Mouse (Mus musculus): ENCODE measurements around the gene Scamp1.

Gene Scamp1

DNA sequence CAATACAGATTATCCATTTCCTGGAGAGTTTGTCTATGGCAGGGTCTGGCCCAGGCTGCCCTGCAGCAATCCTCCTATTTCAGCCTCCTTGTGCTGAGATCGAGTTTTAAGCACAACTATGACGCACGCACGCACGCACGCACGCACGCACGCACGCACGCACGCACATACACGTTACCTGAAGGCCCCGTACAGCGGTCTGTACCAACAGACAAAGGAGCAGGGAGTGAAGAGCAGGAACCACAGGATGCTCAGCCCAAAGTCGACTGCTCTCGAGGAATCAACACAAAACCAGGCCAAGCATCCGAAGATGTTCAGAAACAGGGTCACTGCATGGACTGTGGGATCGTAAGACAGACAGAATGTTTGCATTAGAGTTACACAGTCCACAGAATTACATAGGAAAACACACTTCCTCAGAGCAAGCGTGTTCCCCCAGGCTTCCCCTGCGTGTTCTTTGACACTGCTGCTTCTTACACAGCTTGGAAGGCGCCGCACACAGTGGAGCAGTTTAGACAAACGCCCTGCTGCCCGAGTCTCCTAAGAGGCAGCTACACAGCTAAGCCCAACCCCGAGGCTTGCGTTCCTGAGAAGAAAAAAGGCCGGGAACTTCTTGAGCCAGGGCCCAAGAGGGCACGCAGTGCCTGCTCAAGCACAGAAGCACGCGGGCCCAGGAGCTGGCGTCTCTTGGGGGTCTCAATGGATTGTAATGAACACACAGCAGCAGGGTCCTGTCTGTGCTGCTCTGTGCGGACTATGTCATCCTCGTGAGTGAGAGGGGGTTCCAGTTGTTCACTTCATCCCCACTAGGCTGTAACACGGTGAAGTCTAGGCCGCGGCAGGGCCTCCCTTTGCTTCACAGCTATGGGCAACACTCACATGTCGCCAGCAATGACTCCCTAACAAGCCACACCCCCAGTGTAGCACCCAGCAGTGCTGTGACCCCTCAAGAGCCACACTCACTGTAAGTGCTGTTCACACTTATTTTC, 60.6 kb downstream of the Scamp1 start:
- DNase-seq (ENCODE audit: low read depth), result no peak

DNA sequence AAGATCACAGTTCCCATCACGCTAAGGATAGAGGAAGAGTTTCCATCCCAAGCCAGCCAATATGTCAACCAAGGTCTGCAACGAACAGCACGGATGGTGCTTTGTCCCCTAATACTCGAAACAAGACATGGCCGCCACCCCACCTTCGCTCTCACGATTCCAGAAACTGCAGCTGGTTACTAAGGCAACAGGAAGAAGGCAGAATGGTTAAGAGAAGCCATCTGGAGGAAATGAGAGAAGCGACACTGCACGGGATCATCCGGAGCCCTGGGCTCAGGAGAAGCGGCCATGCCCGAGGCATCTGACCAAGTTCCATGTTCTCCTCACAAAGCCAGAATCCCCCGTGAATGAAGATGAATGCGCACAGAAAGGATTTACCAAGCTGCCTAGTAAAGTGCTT, 62.0 kb downstream of the Scamp1 start:
- no peak for DNase-seq (ENCODE audit: low read depth)

DNA sequence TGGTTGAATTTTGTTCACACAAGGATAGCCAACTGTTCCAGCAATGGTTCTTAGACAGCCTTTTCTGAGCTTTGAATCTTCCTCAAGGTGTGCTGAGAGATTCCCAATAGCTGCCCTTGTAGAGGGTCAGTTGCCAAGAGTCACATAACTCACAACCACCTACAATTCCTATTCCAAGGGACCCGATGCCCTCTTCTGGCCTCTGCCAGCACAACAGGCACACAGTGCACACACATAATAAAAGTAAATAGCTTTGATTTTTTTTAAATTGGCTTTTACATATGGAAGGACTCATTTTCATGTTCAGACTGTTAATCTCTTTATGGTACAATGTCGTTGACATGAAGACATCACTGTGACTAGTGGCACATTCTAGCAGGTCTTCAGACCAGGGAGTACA, 72.9 kb downstream of the Scamp1 start:
- no peak for DNase-seq (ENCODE audit: low read depth)

DNA sequence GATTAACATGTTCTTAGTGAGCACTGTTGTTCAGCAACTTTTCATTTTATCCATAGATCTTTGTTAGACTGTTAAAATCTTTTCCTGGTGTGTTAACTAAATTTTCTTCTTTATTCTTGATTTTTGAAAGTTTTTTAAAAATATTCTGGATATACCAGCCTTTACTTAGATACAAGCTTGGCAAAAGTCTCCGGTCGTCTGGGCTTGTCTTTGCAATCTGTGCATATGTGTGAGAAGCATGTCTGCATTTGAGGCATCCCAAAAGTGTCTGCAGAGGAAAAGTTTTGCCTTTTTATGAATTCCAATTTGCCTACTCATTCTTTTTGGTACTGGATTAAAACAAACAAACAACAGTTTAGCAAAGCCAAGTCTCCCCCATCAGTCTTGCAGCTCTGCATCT, 73.5 kb downstream of the Scamp1 start:
- DNase-seq (ENCODE audit: low read depth), result no peak

DNA sequence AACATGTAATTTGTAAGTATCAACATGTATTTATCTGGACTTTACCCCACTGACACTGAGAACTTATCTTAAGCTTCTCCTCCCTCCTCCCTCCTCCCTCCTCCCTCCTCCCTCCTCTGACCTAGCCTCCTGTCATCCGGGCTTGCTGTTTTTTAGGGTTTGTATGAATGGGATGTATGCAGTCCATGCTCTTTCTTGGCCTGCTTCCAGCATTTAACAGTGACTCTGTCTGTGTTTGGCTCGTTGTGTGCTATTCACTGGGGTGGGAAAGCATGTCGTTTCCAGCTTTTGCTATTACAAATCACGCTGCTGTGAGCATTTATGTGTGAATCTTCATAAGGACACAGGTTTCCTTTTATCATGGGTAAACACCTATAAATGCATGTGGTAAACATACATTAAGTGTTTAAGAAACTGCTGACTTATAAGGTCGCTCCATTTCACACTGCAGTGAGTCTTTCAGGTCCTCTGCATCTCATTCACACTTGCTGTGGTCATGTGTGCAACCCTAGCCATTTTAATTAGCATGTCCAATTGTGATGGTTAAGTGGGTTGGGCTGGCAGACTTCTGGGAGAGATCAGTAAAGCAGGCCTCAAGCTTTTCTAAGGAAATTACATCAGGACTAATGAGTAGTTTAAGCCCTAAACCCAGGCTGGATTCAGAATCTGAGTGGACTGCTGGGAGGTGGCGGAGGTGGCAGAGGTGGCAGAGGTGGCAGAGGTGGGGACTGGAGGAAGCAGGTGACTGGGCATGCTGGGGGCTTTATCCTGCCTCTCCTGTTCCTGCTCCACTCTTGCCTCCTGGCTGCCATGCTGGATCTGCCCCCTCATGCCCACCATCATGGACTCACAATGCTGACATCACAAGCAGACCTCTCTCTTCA, 74.2 kb downstream of the Scamp1 start:
- no peak for DNase-seq (ENCODE audit: low read depth)

DNA sequence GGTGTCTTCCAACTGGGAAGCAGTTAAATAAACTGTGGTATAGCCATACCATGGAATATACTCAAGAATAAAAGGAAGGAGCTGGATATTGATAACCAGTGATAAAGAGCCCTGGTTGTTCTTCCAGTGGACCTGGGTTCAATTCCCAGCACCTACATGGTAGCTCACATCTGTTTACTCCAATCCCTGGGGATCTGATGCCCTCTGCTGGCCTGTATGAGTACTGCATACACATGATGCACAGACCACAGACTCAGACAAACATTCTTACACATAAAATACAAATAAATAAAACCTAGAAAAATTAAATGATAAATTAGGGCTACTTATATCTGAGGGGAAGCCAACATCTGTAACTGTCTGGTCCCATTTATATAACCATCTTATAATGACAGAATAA, 76.8 kb downstream of the Scamp1 start:
- DNase-seq (ENCODE audit: low read depth), result no peak

DNA sequence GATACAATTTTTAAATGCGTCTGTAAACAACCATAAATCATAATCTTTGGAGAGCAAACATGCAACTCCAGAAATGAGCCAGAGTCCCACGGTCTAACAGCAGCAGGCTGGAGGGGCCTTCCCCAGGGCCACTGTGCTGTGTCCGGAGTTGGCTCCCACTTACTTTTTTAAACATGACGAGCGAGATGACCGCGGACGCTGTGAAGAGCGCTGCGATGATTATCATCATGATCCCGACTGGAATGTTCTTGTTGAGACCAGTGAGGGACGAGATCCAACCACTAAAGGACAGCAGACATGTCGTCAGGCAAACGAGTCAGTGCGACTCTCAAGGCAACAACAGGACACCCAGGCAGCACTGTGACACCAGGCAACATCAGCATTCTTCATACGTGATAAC, 77.7 kb downstream of the Scamp1 start:
- no peak for DNase-seq (ENCODE audit: low read depth)

DNA sequence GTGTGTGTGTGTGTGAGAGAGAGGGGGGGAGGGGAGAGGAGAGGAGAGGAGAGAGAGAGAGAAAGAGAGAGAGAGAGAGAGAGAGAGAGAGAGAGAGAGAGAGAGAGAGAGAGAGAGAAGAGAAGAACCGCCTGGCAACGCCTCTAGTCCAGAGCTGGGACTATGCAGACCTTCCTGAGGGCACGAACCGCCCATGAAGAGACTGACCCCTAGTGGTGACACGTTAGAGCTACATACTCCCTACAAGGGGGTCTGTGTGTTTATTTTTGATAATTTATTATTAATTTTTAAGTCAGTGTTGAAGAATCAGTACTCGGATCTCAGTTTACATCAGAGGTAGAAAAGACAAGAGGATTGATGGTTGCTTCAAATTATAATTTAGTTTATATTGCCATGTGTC, 80.4 kb downstream of the Scamp1 start:
- no peak for DNase-seq (ENCODE audit: low read depth)

DNA sequence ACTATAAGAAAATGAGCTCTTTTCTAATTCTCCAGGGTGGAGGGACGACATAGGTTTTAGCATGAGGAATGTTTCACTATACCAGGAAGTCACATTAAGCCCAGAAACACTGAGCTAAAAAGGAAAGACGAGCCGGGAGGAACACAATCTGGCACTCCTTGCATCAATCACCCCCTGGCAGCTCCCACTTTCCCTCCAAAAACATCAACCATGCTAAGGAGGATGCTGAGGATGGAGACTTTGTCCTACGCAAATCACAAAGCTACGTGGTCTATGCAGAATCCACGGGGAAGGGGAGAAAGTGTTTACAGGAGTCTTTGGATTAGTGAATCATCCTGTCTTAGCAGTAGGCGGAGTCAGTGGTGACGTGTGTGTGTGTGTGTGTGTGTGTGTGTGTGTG, 85.8 kb downstream of the Scamp1 start:
- no peak for DNase-seq (ENCODE audit: low read depth)

DNA sequence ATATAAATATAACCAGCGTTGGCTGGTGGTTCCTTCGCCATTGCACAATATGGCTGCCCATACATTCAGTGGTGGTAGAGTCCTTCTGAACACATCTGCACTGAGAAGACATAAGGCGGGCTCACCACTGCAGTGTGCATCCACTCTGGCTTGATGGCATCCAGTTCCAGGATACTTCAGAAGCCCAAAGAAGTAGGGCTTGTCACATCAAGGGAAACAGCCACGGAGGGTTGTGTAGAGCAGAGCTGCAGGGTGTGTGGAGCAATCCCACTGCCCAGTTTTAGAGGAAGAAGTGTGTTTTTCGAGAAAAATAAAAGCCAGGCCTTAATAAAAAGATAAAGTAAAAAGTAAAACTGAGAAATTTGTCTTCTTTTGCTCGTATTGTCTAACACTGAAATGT, 87.0 kb downstream of the Scamp1 start:
- DNase-seq (ENCODE audit: low read depth), result no peak

DNA sequence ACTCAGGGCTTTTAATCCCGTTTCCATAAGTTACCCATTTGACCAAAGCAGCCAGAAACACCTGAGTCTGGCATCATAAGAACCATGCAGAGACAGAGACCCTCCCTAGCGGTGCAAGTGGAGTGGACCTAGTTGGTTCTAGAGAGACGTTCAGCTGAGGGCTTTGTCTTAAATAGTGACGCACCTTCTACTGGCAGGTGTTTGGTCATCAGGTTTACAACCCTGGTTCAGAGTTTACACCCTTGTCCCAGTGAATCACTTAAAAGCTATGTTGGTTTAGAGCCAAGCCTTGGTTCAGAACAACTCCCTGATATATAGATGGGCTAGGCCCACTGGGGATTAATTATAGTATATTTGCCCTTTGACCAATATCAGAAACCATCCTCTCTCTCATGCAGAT, 92.4 kb downstream of the Scamp1 start:
- no peak for DNase-seq (ENCODE audit: low read depth)

DNA sequence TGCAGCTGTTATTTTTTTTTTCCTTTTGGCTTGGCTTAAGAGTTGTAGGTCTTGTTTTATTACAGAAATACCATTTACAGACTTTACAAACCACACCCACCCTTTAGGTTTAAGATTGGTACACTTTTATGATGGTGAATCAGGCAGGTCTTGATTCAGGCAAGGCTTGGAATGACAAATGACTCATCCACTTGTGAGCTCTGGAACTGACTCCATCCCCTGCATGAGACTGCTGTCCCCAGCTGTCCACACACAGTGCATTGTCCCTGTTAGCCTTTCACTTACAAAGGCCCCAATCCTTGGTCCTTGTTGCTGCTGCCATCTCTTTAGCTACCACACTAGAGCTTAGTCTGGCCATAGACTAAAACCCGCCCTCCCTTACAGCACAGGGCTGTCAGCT, 95.3 kb downstream of the Scamp1 start:
- no peak for DNase-seq (ENCODE audit: low read depth)

DNA sequence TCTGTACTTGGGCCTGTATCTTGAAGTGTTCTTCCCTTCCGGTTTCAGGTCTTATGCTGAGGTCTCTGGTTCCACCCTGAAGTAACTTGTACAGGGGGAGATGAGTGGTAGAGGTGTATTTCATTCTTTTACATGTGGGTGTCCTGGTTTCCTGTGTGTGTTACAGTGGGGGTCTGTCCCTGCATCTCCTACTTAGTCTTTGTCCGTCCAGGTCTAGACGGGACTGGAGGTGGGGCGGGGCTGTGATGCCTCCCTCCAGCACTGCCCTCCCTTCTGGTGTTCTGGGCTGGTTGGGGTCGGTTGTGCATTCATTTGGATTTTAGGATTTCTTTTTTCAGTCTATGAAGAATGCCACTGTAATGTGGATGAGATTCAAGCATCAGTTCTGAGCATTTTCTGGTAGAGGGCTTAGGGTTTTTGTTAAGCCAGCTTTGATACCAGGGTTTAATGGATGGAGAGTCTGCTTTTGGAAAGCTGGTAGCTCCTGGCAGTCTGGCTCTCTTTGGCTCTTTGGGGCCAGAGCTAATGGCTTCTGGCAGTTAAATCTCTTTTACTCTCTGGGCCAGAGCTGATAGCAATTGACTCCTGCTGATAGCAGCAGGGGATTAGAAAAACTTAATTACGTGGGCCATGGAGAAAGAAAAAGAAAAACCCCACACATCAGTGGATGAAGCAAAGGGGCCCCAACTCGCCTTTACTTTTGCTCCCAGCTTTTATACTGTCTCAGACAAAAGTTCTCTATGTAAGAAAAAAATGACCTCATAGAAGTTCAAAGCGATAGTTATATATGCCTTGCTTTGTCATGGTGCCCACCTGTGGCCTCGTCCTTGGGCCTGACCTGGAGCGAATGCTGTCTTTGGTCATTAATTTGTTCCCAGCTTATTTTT, 97.2 kb downstream of the Scamp1 start:
- DNase-seq (ENCODE audit: low read depth), result no peak

DNA sequence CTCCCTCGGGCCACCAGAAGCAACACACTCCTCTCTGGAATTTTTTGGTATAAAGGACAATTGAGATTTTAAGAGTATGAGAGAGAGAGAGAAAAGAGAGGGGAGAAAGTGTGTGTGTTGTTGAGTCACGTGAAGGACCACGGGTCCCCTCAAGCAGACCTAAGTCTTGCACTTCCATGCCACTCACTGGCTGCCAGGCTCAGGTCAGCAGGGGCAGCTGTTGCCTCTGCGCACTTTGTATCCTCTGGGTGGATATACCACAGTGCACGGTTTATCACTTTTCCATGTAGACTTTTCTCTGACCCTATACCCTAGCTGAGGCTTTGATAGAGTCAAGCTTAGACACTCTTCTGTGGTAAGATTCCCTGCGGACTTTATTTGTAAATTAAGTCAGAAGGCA, 100.0 kb downstream of the Scamp1 start:
- no peak for DNase-seq (ENCODE audit: low read depth)

DNA sequence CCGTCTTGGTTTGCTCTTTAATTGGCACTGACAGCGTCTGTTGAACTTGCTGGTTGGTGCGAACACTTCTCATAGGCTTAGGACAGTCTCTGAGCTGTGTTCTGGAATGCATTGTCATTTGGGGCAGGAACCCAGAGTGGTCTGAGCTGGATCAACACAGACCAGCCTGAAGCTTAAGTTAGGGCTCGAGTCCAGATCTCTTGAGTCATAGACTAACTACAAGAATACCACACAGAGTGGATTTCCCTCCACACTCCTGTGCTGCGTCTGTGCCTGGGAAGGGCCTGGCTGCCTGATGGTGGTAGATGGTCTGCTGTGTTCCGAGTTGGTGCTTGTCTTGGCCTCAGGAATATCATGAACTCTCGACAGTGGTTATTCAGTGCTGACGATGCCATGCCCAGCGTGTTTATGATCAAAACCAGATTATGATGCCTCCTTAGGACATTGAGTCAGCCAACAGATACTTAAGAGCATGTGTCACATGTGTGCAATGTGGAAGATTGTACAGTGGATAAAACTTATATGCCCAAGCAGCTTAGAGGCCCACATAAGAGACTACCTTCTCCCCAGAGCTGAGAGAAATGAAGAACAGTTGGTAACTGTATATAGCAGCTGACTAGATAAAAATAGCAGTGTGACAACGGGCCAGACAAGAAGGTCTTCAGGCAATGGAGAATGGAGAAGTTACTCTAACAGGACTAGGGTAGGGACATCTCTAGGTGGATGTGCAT, 100.8 kb downstream of the Scamp1 start:
- DNase-seq (ENCODE audit: low read depth), result peak; percentile 79

DNA sequence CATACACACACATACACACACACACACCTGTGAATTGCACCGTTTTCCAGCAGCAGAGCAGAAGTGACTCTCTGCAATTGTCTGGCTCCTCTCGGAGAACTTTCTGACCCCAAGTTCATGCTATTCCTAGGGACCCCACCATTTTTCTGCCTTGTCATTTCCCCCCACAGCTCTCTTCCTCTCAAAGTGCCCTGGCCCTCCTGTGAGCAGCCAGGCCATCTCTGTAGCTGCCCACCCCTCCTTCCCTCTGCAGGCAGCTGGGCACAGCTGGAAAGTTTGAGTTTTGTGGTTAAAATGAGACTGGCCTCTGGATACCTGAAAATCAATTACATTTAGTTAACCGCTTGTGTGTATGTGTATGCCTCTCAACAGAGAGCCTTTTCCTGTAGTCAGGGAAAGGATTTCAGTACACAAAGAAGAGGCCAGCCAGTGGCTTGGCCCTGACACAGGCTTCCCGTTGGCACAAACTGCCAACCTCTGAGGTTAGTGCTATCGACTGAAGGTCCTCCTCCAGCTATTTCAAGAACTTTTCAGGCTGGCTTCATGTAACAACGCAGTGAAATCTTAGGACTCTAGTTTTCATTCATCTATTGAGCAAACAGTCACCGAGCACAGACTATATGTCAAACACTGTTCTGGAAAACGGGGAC, 102.2 kb downstream of the Scamp1 start:
- no peak for DNase-seq (ENCODE audit: low read depth)

DNA sequence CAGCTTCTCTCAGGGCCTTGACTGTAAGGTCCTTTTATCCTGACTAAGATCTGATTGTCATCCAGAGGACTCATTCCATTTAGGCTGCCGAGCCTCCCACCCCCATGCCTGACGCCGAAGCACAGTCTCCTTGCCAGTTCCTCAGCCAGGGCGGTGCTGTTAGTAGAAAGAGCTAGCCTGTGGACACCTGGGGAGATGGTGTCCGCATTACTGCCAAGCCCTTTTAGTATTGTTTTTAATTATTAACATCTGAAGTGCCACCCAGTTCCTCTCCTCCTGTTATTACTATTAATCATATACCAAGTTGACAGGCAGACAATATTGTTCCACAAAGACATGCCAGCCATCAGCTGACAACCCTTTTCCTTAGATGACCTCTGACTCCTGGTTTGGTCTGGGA, 103.6 kb downstream of the Scamp1 start:
- no peak for DNase-seq (ENCODE audit: low read depth)

DNA sequence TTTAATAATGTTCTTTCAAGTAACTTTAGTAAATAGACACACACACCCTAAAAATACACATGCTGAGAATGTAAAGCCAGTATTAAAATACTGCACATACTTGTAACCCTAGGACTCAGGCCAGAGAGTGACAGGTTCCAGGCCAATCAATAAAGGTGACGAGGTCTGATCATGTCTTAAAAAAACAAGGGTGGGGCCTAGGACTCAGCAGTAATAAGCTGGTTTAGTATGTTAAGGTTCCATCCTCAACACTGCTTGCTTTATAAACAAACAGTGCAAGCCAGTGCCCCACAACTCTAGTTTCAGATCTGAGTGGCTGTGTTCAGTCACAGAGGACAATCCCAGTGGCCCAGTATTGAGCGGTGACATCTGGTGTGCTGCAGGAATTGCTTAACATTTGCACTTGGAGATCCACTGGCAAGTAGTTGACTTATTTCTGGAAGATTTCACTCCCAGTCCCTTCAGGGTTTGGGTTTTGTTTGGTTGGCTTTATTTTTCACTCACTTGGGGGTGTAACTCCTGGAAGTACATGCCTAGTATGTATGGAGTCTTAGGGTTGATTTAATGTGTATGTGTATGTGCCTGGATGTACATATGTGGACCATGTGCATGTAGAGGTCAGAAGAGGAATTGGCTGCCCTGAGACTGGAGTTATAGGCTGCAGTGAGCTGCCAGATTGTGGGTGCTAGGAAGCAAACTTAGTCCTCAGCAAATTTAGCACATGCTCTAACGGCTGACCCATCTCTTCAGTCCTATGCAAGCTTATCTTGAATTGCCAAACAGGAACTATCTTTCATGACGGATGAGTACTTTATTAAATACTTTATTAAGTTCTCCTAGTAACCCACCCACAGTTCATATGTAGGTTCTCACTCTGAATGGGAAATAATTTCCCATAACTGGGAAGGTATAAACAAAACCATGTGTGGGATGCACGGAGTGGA, 104.9 kb downstream of the Scamp1 start:
- DNase-seq (ENCODE audit: low read depth), result no peak

DNA sequence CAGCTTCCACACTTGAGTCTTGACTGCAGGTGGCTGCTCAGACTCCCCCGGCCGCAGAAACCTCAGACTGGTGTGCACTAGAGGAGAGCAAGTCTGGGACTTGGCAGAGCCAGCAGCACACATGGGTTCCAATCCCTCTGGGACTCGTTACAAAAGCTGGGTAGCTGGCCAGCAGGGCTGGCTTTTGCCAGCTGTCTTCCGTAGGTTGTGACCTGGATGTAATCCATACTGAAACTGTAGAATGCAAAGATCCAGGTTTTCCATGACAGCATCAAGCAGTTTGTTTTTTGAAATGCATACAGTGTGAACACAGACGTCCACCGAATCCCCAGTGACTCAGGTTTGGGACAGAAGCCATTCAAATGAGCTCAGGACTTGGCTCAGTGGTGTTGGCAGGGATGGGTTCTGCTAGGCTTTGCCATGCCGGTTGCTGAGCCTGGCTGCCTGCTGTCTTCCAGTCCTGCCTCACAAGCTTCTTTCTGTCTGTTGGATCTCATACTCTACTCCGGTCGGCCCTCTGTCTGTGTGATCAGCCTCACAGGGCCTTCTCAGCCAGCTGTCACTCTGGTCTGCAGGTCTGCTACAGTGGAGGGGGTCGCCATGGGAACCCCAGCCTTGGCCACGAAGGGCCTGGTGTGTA, 107.1 kb downstream of the Scamp1 start:
- peak; percentile 91 for DNase-seq (ENCODE audit: low read depth)

Measured in fibroblast of lung, adult 2 months (primary cell).